Mouse (Mus musculus): ENCODE results near the gene Gls2. TPM values are rescaled to one million over a fixed set of nuclear protein-coding genes. Genes with fewer than 3 reads are reported as not detected.
"Not testable (repeated sequence)": the region's sequence is repeated elsewhere in the genome, so short reads cannot be mapped to it uniquely, and the experiment has no call there.

Gene Gls2
- 1.1 and 1.7 TPM in 2 replicates for polyA plus RNA-seq (2015; fragmentation: Nextera tagmentation; extraction: Ambion mirVana)

- no peaks in the 10 kb centered on the region for H3K9me3 ChIP-seq
- ATAC-seq (ENCODE audit: low read depth), result peak; percentile 98
- H3K4me3 ChIP-seq, result peak within 1 kb of the TSS; percentile 77
- H3K4me1 ChIP-seq (replicated peaks), result peaks cover 13% of the 10 kb centered on the region
- H3K27ac ChIP-seq (replicated peaks), result peak within 1 kb of the TSS; percentile 30; the same call in 1 of the 2 replicates
- WGBS, result under 1% methylated on average over 43 of the region's 46 CpGs
- peak within 1 kb of the TSS; percentile 98 for H3K4me2 ChIP-seq
- H3K27me3 ChIP-seq, result peaks cover 30% of the 10 kb centered on the region
- no peaks in the 10 kb centered on the region for H3K36me3 ChIP-seq
- H3K9ac ChIP-seq, result peak within 1 kb of the TSS; percentile 80
Observed at GRCm38 (mm10) chr10:128194024-128194550, at the start of gene Gls2. Gene Gls2 (plus strand): TSS chr10:128194457.

GRCm38 (mm10) chr10:128144961-128145360 is 49.3 kb upstream of the Gls2 start:
- no peak overlapping the region for H3K9ac ChIP-seq
- H3K4me1 ChIP-seq (replicated peaks), result no peaks in the 10 kb centered on the region
- no peak overlapping the region for H3K27ac ChIP-seq (replicated peaks)
- no peaks in the 10 kb centered on the region; the same call in 1 of the 2 replicates for H3K36me3 ChIP-seq
- H3K4me3 ChIP-seq, result no peak overlapping the region
- no peaks in the 10 kb centered on the region for H3K27me3 ChIP-seq
- 86% methylated on average over 2 of the region's 2 CpGs for WGBS
- ATAC-seq (ENCODE audit: low read depth), result no peak
- H3K9me3 ChIP-seq, result no peaks in the 10 kb centered on the region
- no peak overlapping the region for H3K4me2 ChIP-seq

DNA sequence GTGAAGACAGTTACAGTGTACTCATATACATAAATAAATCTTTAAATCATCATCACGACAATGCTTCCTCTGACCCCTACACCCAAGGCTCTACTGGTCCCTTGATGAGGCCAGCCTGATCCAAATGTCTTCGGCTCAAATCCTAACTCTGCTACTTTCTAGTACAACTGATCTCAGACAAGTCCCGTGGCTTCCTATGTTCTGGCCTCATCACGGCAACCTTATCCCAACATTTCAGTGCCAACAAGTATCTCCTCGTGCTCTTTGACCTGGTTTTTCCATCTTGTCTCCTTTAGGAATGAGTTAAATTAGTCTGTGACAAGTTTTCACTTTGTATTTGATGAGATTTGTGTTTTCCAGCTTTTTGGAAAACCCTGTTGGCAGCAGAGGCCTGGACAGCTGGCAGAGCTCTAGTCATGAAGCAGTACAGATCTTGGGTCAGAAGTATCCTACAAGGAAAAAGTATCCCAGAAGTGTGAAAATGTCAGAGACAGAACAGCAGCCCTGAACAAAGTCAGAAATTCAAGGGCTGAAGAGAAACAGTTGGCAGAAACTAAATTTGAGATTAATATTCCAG is 45.4 kb upstream of the Gls2 start:
- no peak for ATAC-seq (ENCODE audit: low read depth)
- H3K9me3 ChIP-seq, result no peaks in the 10 kb centered on the region
- 94% methylated on average over 5 of the region's 5 CpGs for WGBS
- H3K4me3 ChIP-seq, result no peak overlapping the region
- H3K9ac ChIP-seq, result no peak overlapping the region
- H3K4me2 ChIP-seq, result no peak overlapping the region; the same call in 1 of the 2 replicates
- H3K27ac ChIP-seq (replicated peaks), result no peak overlapping the region
- H3K4me1 ChIP-seq (replicated peaks), result no peaks in the 10 kb centered on the region
- no peaks in the 10 kb centered on the region for H3K36me3 ChIP-seq
- H3K27me3 ChIP-seq, result no peaks in the 10 kb centered on the region

DNA sequence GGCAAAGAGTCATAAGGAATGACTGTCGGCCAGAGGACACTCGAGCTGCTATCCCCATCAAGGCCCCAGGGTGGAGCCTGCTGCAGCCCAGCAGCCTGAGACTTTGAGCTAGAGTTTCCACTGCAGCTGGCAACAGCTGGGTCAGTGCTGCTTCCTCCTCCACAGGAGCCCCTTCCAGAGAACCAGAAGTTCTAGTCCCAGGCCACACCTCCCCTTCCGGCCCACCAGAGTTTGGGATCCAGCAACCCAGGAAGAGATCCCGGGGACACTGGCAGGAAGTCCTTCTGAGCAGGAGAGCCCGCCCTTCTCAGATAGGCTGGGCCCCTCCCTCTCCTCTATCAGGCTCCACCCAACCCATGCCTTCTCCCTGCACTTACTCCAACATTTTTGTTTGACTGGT is 44.7 kb upstream of the Gls2 start:
- no peak overlapping the region for H3K4me3 ChIP-seq
- WGBS, result 7% methylated on average over 5 of the region's 5 CpGs
- H3K9me3 ChIP-seq, result no peaks in the 10 kb centered on the region
- no peaks in the 10 kb centered on the region for H3K27me3 ChIP-seq
- H3K36me3 ChIP-seq, result no peaks in the 10 kb centered on the region
- no peaks in the 10 kb centered on the region for H3K4me1 ChIP-seq (replicated peaks)
- H3K27ac ChIP-seq (replicated peaks), result peak overlapping the region; percentile 24; the same call in 1 of the 2 replicates
- ATAC-seq (ENCODE audit: low read depth), result 0 out of 2 replicates have a peak, but pooled peaks have one; percentile 67
- peak overlapping the region; percentile 6; the same call in 1 of the 2 replicates for H3K4me2 ChIP-seq
- no peak overlapping the region for H3K9ac ChIP-seq

DNA sequence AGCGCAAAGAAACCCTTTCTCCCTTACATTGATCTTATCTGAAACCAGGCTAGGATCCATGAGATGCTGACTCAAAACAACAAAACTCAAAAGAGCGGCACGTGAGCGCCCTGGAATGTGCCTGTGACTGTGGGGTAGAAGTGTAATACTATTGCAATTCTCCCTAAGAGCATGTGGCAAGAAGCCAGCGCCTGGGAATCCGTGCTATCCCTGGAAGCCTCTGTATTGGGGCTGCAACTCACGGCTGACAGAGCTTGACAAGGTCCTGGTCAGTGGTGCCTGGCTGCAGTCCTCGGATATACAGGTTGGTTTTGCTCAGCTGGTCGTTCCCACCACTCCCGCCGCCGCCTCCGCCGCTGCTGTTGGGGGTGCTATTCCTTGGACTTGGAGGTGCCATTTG is 43.3 kb upstream of the Gls2 start:
- Histone ChIP-seq H3K4me3 (no peak overlapping the region), H3K27me3 (no peaks in the 10 kb centered on the region), H3K4me1 (replicated peaks) (no peaks in the 10 kb centered on the region), H3K27ac (replicated peaks) (no peak overlapping the region), H3K36me3 (no peaks in the 10 kb centered on the region), H3K9ac (no peak overlapping the region), H3K4me2 (no peak overlapping the region), H3K9me3 (no peaks in the 10 kb centered on the region)
- no peak for ATAC-seq (ENCODE audit: low read depth)
- 86% methylated on average over 14 of the region's 14 CpGs for WGBS

- H3K4me2 ChIP-seq, result no peak overlapping the region
- H3K4me3 ChIP-seq, result no peak overlapping the region
- H3K36me3 ChIP-seq, result no peaks in the 10 kb centered on the region
- no peak overlapping the region for H3K9ac ChIP-seq
- H3K9me3 ChIP-seq, result no peaks in the 10 kb centered on the region
- no peaks in the 10 kb centered on the region for H3K27me3 ChIP-seq
- no peaks in the 10 kb centered on the region for H3K4me1 ChIP-seq (replicated peaks)
- 76% methylated on average over 3 of the region's 3 CpGs for WGBS
- no peak for ATAC-seq (ENCODE audit: low read depth)
- no peak overlapping the region for H3K27ac ChIP-seq (replicated peaks)
Observed at GRCm38 (mm10) chr10:128153978-128154377, 40.3 kb upstream of the Gls2 start.

DNA sequence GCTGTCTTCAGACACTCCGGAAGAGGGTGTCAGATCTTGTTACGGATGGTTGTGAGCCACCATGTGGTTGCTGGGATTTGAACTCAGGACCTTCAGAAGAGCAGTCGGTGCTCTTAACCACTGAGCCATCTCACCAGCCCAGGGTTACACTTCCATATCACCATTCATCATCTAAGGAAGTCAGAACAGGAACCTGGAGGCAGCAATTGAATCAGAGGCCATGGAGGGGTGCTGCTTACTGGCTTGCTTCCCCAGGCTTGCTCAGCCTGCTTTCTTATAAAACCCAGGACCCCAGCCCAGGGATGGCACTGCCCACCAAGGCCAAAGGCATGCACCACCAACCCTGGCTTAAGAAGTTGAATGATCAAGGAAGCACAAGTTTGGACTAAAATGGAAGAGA is 28.5 kb upstream of the Gls2 start:
- not testable (repeated sequence) for ATAC-seq (ENCODE audit: low read depth); H3K4me1 ChIP-seq (replicated peaks); H3K9me3 ChIP-seq; H3K27ac ChIP-seq (replicated peaks); H3K4me2 ChIP-seq; H3K9ac ChIP-seq; H3K4me3 ChIP-seq; H3K36me3 ChIP-seq; H3K27me3 ChIP-seq
- WGBS, result 75% methylated on average over 2 of the region's 3 CpGs

- Histone ChIP-seq H3K4me1 (replicated peaks) (no peaks in the 10 kb centered on the region), H3K4me3 (no peak overlapping the region), H3K36me3 (no peaks in the 10 kb centered on the region), H3K9ac (no peak overlapping the region), H3K27ac (replicated peaks) (no peak overlapping the region), H3K4me2 (no peak overlapping the region), H3K27me3 (no peaks in the 10 kb centered on the region), H3K9me3 (no peaks in the 10 kb centered on the region)
- 67% methylated on average over 6 of the region's 6 CpGs for WGBS
- ATAC-seq (ENCODE audit: low read depth), result no peak
Observed at GRCm38 (mm10) chr10:128167091-128167490, 27.2 kb upstream of the Gls2 start.

DNA sequence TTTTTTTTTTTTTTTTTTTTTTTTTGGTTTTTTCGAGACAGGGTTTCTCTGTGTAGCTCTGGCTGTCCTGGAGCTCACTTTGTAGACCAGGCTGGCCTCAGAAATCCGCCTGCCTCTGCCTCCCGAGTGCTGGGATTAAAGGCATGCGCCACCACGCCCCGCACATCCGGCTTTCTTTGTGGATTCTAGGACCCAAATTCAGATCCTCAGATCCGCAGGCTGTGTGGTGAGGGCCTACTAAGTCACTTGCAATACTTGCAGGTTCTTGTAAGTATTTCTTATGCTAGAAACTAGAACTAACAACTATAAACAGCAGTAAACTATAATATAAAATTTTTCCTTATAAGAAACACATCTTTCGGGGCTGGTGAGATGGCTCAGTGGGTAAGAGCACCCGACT is 22.9 kb upstream of the Gls2 start:
- 93% methylated on average over 10 of the region's 10 CpGs for WGBS

DNA sequence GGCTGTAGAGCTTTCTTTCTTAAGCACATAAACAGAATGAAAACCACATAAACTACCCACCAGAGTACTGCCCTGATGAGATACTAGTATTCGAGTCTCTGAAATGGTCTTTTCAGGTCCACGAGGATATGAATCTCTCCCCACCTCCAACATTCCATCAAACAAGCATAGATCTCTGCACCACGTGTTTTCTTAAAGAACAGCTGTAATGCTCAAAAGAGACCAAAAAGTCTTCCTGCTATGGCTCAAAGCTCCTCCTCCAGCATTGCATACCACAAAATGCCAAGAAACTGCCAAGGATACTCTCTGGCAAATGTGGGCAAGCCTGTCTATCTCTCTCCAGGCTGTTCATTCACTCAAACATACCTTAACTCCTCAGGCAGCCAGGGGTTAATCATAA is 19.0 kb upstream of the Gls2 start:
- Histone ChIP-seq H3K4me1 (replicated peaks) (peaks cover 31% of the 10 kb centered on the region), H3K4me2 (peak overlapping the region; percentile 60), H3K27me3 (no peaks in the 10 kb centered on the region), H3K9me3 (no peaks in the 10 kb centered on the region), H3K9ac (peak overlapping the region; percentile 68), H3K36me3 (no peaks in the 10 kb centered on the region), H3K4me3 (peak overlapping the region; percentile 48), H3K27ac (replicated peaks) (no peak overlapping the region)
- no peak for ATAC-seq (ENCODE audit: low read depth)
- WGBS, result 27% methylated on average over 3 of the region's 3 CpGs

More for the DNA sequence above, 22.9 kb upstream of the Gls2 start:
- H3K9me3 ChIP-seq; H3K9ac ChIP-seq; H3K4me2 ChIP-seq; H3K36me3 ChIP-seq; H3K27me3 ChIP-seq; H3K4me3 ChIP-seq; ATAC-seq (ENCODE audit: low read depth); H3K27ac ChIP-seq (replicated peaks): not testable (repeated sequence)
- H3K4me1 ChIP-seq (replicated peaks), result peaks cover 26% of the 10 kb centered on the region

GRCm38 (mm10) chr10:128175996-128176755 is 18.1 kb upstream of the Gls2 start:
- Histone ChIP-seq H3K9ac (peak overlapping the region; percentile 68), H3K27ac (replicated peaks) (peak overlapping the region; percentile 75), H3K27me3 (no peaks in the 10 kb centered on the region), H3K4me2 (peak overlapping the region; percentile 60), H3K4me3 (peak overlapping the region; percentile 48), H3K36me3 (no peaks in the 10 kb centered on the region), H3K4me1 (replicated peaks) (peaks cover 31% of the 10 kb centered on the region), H3K9me3 (no peaks in the 10 kb centered on the region)
- peak; percentile 87 for ATAC-seq (ENCODE audit: low read depth)
- under 1% methylated on average over 17 of the region's 17 CpGs for WGBS

DNA sequence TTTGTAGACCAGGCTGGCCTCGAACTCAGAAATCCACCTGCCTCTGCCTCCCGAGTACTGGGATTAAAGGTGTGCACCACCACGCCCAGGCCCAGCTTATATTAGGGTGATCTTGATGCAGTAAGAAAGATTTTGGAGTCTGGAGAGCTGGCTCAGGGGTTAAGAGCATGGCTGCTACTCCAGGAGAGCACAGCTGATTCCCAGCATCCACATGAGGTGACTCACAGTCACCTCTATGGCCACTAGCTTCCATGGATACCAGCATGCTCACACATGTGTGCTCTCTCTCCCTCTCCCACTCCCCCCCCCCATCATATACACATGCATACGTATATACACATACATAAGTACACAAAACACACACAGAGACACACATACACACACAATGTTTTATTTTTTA is 16.9 kb upstream of the Gls2 start:
- Histone ChIP-seq H3K9me3 (no peaks in the 10 kb centered on the region), H3K27ac (replicated peaks) (no peak overlapping the region), H3K4me3 (no peak overlapping the region), H3K27me3 (no peaks in the 10 kb centered on the region), H3K36me3 (no peaks in the 10 kb centered on the region), H3K4me2 (no peak overlapping the region), H3K4me1 (replicated peaks) (peaks cover 31% of the 10 kb centered on the region), H3K9ac (no peak overlapping the region)
- ATAC-seq (ENCODE audit: low read depth), result peak; percentile 32; the same call in 1 of the 2 replicates
- WGBS, result 88% methylated on average over 4 of the region's 4 CpGs

Data from neural tube, embryonic 13.5 days (tissue).